In genomic region chr14:21314466-21314865, GRCm38 (mm10) we compare ENCODE assay signal across 21 mouse cellular contexts.
DNase-seq lines count a peak whose midpoint lies in the region; ATAC-seq and TF ChIP-seq lines count a peak whose summit lies in the region.
"Had no signal": no experiment of that assay in that cellular context is flagged by ENCODE, and none has a peak within 500 bp of the region (broad histone marks: within the 10 kb centered on the region; RNA-seq: fewer than 3 reads in every experiment).

No protein-coding gene starts in this region.

- no peak overlapping the region for H3K9ac ChIP-seq in heart, embryonic 11.5 days (ENCODE audit: low read depth, low read length)
- no peak overlapping the region for H3K9ac ChIP-seq in heart, embryonic 12.5 days
- no peak overlapping the region for H3K9ac ChIP-seq in embryonic facial prominence, embryonic 15.5 days
- H3K9ac ChIP-seq in midbrain, embryonic 11.5 days (ENCODE audit: low read length) = no peak overlapping the region
- H3K9ac ChIP-seq: liver, postnatal 0 days; midbrain, embryonic 13.5 days; neural tube, embryonic 15.5 days had no signal

- 88% methylated on average over 3 of the region's 3 CpGs for WGBS in heart, embryonic 11.5 days (ENCODE audit: insufficient replicate concordance)
- WGBS in heart, embryonic 12.5 days = 82% methylated on average over 3 of the region's 3 CpGs
- 37% methylated on average over 3 of the region's 3 CpGs for WGBS in embryonic facial prominence, embryonic 15.5 days
- WGBS in midbrain, embryonic 11.5 days = 88% methylated on average over 3 of the region's 3 CpGs

- 0 out of 2 replicates have a peak overlapping the region, but pooled peaks have one; percentile 10 for H3K27ac ChIP-seq in heart, embryonic 11.5 days (ENCODE audit: low read depth, low read length)
- no peak overlapping the region for H3K27ac ChIP-seq in heart, embryonic 12.5 days (ENCODE audit: poor library complexity, severe bottlenecking)
- peak overlapping the region; percentile 60 for H3K27ac ChIP-seq in embryonic facial prominence, embryonic 15.5 days (replicated peaks)
- no peak overlapping the region for H3K27ac ChIP-seq in midbrain, embryonic 11.5 days (ENCODE audit: low read depth, low read length)
- H3K27ac ChIP-seq: forebrain, embryonic 10.5 days; hindbrain, postnatal 0 days; layer of hippocampus, adult 2 months; left cerebral cortex, adult 2 months; macrophage; midbrain, embryonic 13.5 days; neural tube, embryonic 15.5 days had no signal

- no peak for TF ChIP-seq POLR2A in myocyte (IDR thresholded peaks at IDR 0.05; ENCODE audit: insufficient read length, low read depth)

- H3K9me3 ChIP-seq in heart, embryonic 11.5 days (replicated peaks; ENCODE audit: control insufficient read depth, low read length) = no peaks in the 10 kb centered on the region
- no peaks in the 10 kb centered on the region for H3K9me3 ChIP-seq in heart, embryonic 12.5 days (replicated peaks)
- H3K9me3 ChIP-seq in embryonic facial prominence, embryonic 15.5 days (replicated peaks) = no peaks in the 10 kb centered on the region
- H3K9me3 ChIP-seq in midbrain, embryonic 11.5 days (ENCODE audit: control insufficient read depth, low read length) = no peaks in the 10 kb centered on the region
- H3K9me3 ChIP-seq: forebrain, embryonic 10.5 days; midbrain, embryonic 13.5 days; neural tube, embryonic 15.5 days had no signal

- peak; percentile 5 for DNase-seq in adipocyte (ENCODE audit: low spot score)
- DNase-seq in midbrain, embryonic 11.5 days (ENCODE audit: low spot score, missing footprints) = no peak
- DNase-seq in spleen, adult 12 weeks (ENCODE audit: low spot score) = no peak
- DNase-seq: cerebellum, postnatal 10 days; kidney, adult 11 months; kidney, postnatal 10 days; liver; liver, postnatal 0 days; right cerebral cortex, postnatal 4 days; thymus, postnatal 4 days had no signal

- no peak overlapping the region for H3ac ChIP-seq in myocyte (ENCODE audit: control insufficient read depth, insufficient read length)

- ATAC-seq in heart, embryonic 11.5 days (replicated peaks; ENCODE audit: insufficient number of reproducible peaks, low FRiP score, low TSS enrichment) = no peak
- no peak for ATAC-seq in heart, embryonic 12.5 days (ENCODE audit: insufficient number of reproducible peaks, low FRiP score)
- ATAC-seq in embryonic facial prominence, embryonic 15.5 days (ENCODE audit: insufficient number of reproducible peaks, low FRiP score, low TSS enrichment, low read depth) = no peak
- ATAC-seq in midbrain, embryonic 11.5 days (ENCODE audit: low FRiP score) = no peak
- ATAC-seq: hindbrain, postnatal 0 days; liver, postnatal 0 days; midbrain, embryonic 13.5 days had no signal

- no peak overlapping the region for H3K4me2 ChIP-seq in heart, embryonic 11.5 days
- H3K4me2 ChIP-seq in heart, embryonic 12.5 days = no peak overlapping the region
- no peak overlapping the region for H3K4me2 ChIP-seq in embryonic facial prominence, embryonic 15.5 days (replicated peaks)
- H3K4me2 ChIP-seq in myocyte (ENCODE audit: low read depth) = peak overlapping the region; percentile 60
- H3K4me2 ChIP-seq in midbrain, embryonic 11.5 days = no peak overlapping the region
- H3K4me2 ChIP-seq: midbrain, embryonic 13.5 days; neural tube, embryonic 15.5 days had no signal

- H3K4me1 ChIP-seq in heart, embryonic 11.5 days (ENCODE audit: control insufficient read depth, insufficient read depth, low read length) = peaks cover 8% of the 10 kb centered on the region
- peaks cover 14% of the 10 kb centered on the region for H3K4me1 ChIP-seq in heart, embryonic 12.5 days (replicated peaks)
- peaks cover 19% of the 10 kb centered on the region for H3K4me1 ChIP-seq in embryonic facial prominence, embryonic 15.5 days
- H3K4me1 ChIP-seq in midbrain, embryonic 11.5 days (ENCODE audit: control insufficient read depth, insufficient read depth, low read length) = no peaks in the 10 kb centered on the region
- H3K4me1 ChIP-seq: midbrain, embryonic 13.5 days; neural tube, embryonic 15.5 days had no signal

- no peaks in the 10 kb centered on the region for H3K79me2 ChIP-seq in myocyte (ENCODE audit: control insufficient read depth, insufficient read depth)

- H3K27me3 ChIP-seq in heart, embryonic 11.5 days (ENCODE audit: control insufficient read depth, insufficient read depth, low read length) = no peaks in the 10 kb centered on the region
- no peaks in the 10 kb centered on the region for H3K27me3 ChIP-seq in heart, embryonic 12.5 days (replicated peaks)
- no peaks in the 10 kb centered on the region for H3K27me3 ChIP-seq in embryonic facial prominence, embryonic 15.5 days
- H3K27me3 ChIP-seq in myocyte (ENCODE audit: control insufficient read depth, insufficient read depth, insufficient read length) = no peaks in the 10 kb centered on the region
- no peaks in the 10 kb centered on the region for H3K27me3 ChIP-seq in midbrain, embryonic 11.5 days (ENCODE audit: control insufficient read depth, insufficient read depth, low read length)
- H3K27me3 ChIP-seq: midbrain, embryonic 13.5 days; neural tube, embryonic 15.5 days had no signal

- H3K36me3 ChIP-seq in heart, embryonic 11.5 days (ENCODE audit: control insufficient read depth, insufficient read depth, low read length) = no peaks in the 10 kb centered on the region
- H3K36me3 ChIP-seq in heart, embryonic 12.5 days = 0 out of 2 replicates have a peak, but pooled peaks cover 3% of the 10 kb centered on the region
- H3K36me3 ChIP-seq in embryonic facial prominence, embryonic 15.5 days = no peaks in the 10 kb centered on the region
- H3K36me3 ChIP-seq in myocyte (ENCODE audit: control insufficient read depth, insufficient read depth) = no peaks in the 10 kb centered on the region
- H3K36me3 ChIP-seq in midbrain, embryonic 11.5 days (ENCODE audit: control insufficient read depth, insufficient read depth, low read length) = no peaks in the 10 kb centered on the region
- H3K36me3 ChIP-seq: forebrain, embryonic 10.5 days; midbrain, embryonic 13.5 days; neural tube, embryonic 15.5 days had no signal

- H3K4me3 ChIP-seq in heart, embryonic 11.5 days (ENCODE audit: low read depth, low read length) = no peak overlapping the region
- H3K4me3 ChIP-seq in heart, embryonic 12.5 days = no peak overlapping the region
- no peak overlapping the region for H3K4me3 ChIP-seq in embryonic facial prominence, embryonic 15.5 days (replicated peaks)
- H3K4me3 ChIP-seq in myocyte = no peak overlapping the region
- H3K4me3 ChIP-seq in midbrain, embryonic 11.5 days (ENCODE audit: low read depth, low read length) = no peak overlapping the region
- H3K4me3 ChIP-seq: forebrain, embryonic 10.5 days; layer of hippocampus, adult 2 months; left cerebral cortex, adult 2 months; midbrain, embryonic 13.5 days; neural tube, embryonic 15.5 days had no signal

TF ChIP-seq in myocyte, 11 proteins besides CTCF, POLR2A, EP300 and RAD21:
- TF ChIP-seq REST (IDR thresholded peaks at IDR 0.05; ENCODE audit: insufficient read depth, insufficient read length) (no peak), TCF12 (IDR thresholded peaks at IDR 0.05; ENCODE audit: insufficient read depth, poor library complexity, severe bottlenecking) (no peak), POLR2AphosphoS2 (IDR thresholded peaks at IDR 0.05; ENCODE audit: insufficient read length, low read depth) (no peak), MYOG (IDR thresholded peaks at IDR 0.05; ENCODE audit: control insufficient read depth in 1 of 3, insufficient read depth in 1 of 3, insufficient read length in 2 of 3, low read depth in 2 of 3) (no peak), USF1 (IDR thresholded peaks at IDR 0.05; ENCODE audit: low read depth) (no peak)

Comparison
In these comparisons a context has a peak if more than half of its experiments do, and no peak if none do; other contexts are left out.
1. H3K27ac ChIP-seq: peak in heart, embryonic 11.5 days (single experiment) and embryonic facial prominence, embryonic 15.5 days (single experiment); none in heart, embryonic 12.5 days (single experiment) and midbrain, embryonic 11.5 days (single experiment).